Mouse (Mus musculus) cerebellum, postnatal 4 days (tissue): ENCODE data around the gene Dmp1.

ENCODE experiments used
- DNase-seq, 2 experiments: peaks; one replicate each; pipeline ENCODE4 v3.0.0; 2022; ENCODE audit warnings: low spot score in 2 of 2, mixed read lengths in 1 of 2

Gene Dmp1

DNA sequence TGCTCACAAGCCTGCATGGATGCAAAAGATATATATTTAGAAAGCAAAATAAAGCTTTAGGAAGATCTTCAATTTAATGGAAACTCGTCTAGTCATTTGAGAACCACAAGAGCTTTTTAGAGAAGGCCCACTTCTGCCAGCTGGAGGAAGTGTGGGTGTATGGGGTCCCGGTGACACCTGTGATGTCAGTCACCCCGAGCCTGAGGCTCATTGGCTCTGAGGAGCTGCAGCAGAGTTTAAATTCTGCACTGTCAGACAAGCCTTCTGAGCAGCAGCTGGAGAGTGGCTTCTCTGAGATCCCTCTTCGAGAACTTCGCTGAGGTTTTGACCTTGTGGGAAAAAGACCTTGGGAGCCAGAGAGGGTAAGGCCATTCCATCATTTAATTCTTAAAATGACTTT lies at the start of gene Dmp1:
Dmp1 (plus strand) TSS at position 263 of the 400 bp plus-strand sequence.
- no peak for DNase-seq

- no peak for DNase-seq
Observed at GRCm38 (mm10) chr5:104157701-104158100, 44.7 kb upstream of the Dmp1 start.

- peak in 1 of 2 experiments; percentile 57 for DNase-seq
Observed at GRCm38 (mm10) chr5:104158332-104159052, 43.9 kb upstream of the Dmp1 start.

DNA sequence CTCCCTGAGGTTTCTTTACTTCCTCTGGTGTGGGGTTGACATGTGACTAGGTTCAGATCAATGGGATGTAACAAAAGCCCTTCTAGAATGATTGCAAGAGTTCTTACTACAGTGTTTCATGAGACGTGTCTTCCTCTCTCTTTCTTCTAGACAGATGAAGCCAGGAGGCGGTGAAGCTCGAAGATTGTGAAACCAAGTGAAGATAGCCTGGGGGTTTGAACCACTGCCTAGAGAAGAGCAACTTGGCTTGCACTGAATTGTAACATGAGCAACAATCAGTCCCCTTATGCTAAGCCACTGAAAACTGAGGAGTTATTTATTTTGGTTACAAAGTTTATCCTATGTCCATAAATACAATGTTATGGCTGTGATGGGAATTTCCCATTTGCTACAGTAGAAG lies 41.8 kb upstream of the Dmp1 start:
- DNase-seq: no peak

- no peak for DNase-seq
Observed at GRCm38 (mm10) chr5:104161390-104161789, 41.0 kb upstream of the Dmp1 start.

DNA sequence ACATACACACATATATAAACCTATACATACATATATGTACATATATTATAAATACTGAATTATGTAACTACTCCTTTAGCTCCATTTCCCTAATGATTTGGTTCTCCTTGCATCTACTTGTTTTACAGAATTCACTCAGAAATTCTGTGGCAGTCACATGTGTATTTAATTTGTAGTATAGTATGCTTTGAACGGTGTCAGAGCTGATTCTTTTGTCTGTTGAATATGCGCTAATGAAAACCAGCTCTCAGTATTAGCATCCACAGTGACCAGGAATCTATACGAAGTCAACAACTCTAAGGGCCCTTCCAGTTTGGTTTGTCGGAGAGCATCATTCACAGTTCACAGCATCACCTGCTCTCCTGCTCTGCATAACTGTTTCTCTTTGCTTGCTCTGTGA lies 38.9 kb upstream of the Dmp1 start:
- DNase-seq: no peak

- no peak for DNase-seq
Observed at GRCm38 (mm10) chr5:104170412-104170811, 32.0 kb upstream of the Dmp1 start, which contains the start of gene Dspp. TSS of gene Dspp (plus strand) at chr5:104170712.

GRCm38 (mm10) chr5:104173094-104173493 lies 29.3 kb upstream of the Dmp1 start:
- DNase-seq: no peak

DNA sequence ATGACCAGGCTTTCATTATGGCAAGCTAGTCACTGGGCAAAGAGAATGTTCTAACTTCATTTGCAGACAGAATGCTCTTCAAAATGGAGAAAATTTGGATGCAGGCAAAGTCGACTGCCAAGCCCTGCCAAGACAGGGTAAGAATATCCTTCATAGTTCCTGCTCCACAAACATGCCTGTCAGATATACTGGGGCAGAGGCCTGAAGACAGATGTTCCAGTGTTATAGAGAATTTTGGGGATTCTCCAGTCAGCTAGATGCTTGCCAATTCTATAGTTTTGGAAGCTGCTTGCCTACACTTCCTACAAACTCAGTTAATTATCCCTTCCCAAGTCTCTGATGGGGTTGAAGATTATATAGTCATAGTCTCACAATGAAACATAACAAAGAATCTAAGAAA lies 18.7 kb upstream of the Dmp1 start:
- DNase-seq: no peak

GRCm38 (mm10) chr5:104187281-104187680 lies 15.1 kb upstream of the Dmp1 start:
- DNase-seq: no peak

GRCm38 (mm10) chr5:104195086-104195485 lies 7.3 kb upstream of the Dmp1 start:
- DNase-seq: no peak

DNA sequence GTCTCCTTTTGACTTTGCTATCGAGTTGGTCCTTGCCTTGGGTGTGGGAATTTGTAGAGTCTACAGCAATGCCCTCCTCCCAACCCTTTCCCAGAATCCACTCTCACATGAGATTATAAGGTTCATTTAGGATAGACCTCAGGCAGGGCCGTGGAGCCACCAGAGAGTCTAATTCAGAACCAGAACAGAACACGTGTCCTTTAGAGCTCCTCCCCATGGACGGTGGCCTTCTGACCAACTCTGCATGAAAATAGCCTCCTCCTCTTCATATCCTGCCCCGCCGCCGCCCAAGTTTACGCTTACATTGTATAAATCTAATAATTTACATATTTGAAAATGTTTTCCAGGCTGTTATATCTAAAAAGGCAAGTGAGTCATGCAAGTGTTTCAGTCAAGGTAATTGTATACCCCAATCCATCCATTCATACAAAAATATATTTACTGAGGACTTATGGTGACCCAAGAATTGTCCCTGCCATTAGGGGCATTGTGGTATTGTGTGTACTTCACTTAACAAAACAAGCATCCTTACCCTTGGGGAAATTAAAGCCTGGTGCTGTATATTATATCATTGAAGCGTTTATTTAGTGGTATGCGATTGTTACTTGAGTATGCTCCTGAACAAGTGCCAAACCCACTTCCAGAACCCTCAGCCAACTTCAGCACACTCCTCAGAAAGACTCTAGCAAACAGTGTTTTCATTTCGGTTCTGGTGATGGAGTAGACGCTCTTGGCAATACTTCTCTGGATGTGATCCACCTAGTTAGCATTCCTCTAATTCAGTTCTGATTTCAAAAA lies 1.1 kb upstream of the Dmp1 start:
- no peak for DNase-seq

DNA sequence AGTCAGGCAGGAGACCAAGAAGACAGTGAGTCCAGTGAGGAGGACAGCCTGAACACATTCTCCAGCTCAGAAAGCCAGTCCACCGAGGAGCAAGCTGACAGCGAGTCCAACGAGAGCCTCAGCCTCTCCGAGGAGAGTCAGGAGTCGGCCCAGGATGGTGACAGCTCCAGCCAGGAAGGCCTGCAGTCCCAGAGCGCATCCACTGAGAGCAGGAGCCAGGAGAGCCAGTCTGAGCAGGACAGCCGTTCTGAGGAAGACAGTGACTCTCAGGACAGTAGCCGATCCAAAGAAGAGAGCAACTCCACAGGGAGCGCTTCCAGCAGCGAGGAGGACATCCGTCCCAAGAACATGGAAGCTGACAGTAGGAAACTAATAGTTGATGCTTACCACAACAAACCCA lies 10.1 kb downstream of the Dmp1 start:
- DNase-seq: no peak

- peak in 1 of 2 experiments; percentile 31 for DNase-seq
Observed at GRCm38 (mm10) chr5:104218926-104219325, 16.5 kb downstream of the Dmp1 start.

- DNase-seq: no peak
Observed at GRCm38 (mm10) chr5:104224299-104224698, 21.9 kb downstream of the Dmp1 start.

DNA sequence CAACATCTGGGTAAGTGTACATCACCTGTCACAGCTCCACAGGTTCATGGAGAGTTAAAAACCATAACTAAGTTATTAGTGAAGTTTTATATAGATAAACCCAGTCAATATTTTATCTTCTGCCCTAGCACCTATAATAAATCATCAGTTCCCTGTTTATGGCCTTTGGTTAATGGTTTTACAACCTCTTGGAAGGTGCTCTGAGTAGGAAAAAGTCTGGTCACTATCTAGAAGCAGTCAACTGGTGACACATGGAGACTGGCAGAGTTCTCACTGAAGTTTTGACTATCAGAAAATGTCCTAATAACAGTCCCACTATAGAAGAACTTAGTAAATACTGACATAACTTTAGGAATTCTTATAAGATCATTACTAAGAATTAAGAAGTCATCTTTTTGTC lies 22.3 kb downstream of the Dmp1 start:
- DNase-seq: no peak

- no peak for DNase-seq
Observed at GRCm38 (mm10) chr5:104228497-104228896, 26.1 kb downstream of the Dmp1 start.

DNA sequence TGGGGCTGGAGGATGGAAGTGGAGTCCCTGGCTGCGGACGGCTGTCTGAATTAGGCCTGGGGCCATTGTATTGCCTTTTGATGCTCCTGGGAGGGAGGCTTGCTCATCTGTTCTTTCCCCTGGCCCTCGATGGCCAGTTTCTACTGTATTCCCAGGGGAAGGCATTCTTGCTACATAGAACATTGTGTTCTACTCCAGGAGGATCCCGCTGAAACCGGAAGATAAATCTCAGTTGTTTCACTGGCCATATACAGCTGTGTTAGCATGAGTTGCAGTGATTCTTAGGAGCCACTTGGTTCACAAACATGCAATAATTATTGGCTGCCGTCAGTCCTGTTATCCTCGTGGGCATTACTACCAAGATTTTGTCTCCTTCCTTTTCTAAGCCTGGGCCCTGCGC lies 34.3 kb downstream of the Dmp1 start:
- DNase-seq: no peak

GRCm38 (mm10) chr5:104239674-104240378 lies 37.4 kb downstream of the Dmp1 start:
- DNase-seq: no peak

- DNase-seq: no peak
Observed at GRCm38 (mm10) chr5:104244261-104244660, 41.8 kb downstream of the Dmp1 start.

DNA sequence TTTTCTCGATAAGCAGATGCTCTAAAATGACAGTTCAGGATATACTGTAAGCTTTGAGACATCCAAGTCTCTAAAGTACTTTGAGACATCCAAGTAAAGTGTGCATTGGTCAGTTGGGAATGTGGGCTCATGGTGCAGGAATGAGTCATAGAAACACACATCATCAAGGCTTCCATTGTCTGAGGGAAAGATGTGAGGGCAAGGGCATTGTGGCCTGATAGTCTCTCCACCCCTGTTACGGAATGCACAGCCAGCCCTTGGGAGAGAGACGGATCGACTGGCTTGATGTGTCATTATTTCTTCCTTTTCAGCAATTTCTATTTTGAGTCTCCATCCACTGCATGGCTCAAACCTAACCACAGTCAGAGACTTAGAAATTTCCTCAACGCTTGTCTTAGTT lies 49.4 kb downstream of the Dmp1 start:
- DNase-seq: no peak

DNA sequence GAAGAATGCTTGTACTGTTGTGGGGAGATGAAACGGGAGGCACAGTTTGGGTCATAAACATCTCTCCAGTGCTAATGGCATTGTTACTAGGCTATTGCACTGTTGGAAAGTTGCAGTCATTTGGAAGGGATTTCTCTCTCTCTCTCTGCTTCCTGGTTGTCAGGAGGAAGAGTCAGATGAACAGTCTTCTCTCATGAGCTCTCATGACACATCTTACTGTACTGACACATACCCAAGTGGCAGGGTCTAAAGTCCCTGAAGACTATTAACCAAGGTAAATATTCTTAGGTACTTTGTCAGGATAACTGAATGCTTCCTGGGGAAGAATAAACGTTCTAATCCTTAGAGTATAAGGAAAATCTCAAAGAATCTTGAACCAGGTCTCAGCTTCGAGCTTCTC lies 54.2 kb downstream of the Dmp1 start:
- no peak for DNase-seq
